Mouse (Mus musculus) E14TG2a.4 (cell line): Measurements from ENCODE around the gene Rgs13.

Experiments used
- H3K27me3 ChIP-seq: 2 replicates; pipeline ENCODE4 v1.6.1; 2014; ENCODE audit warnings: low read length, control low read depth; ENCODE audit not compliant: insufficient read depth
- H3K36me3 ChIP-seq: 2 replicates; pipeline ENCODE4 v1.6.1; 2014; ENCODE audit warnings: low read length, control low read depth; ENCODE audit not compliant: insufficient read depth
- H3K4me1 ChIP-seq: replicated peaks from 2 replicates; pipeline ENCODE4 v1.6.1; 2014; ENCODE audit warnings: low read depth, low read length, control low read depth
- H3K4me3 ChIP-seq: replicated peaks from 2 replicates; pipeline ENCODE4 v1.5.1; 2014; ENCODE audit warnings: mild to moderate bottlenecking, low read length
- H3K9me3 ChIP-seq: 2 replicates; pipeline ENCODE4 v1.6.1; 2014; ENCODE audit warnings: low read length, control low read depth
- CTCF ChIP-seq: conservative IDR thresholded peaks from 2 replicates; pipeline ENCODE4 v1.5.1; 2014; ENCODE audit warnings: low read length
- NANOG ChIP-seq: IDR thresholded peaks from 2 replicates; pipeline ENCODE4 v1.6.1; 2014; ENCODE audit warnings: borderline replicate concordance, low read length, mixed read lengths
- POU5F1 ChIP-seq: IDR thresholded peaks from 2 replicates; pipeline ENCODE4 v1.6.1; 2014; ENCODE audit warnings: low read length, borderline replicate concordance

The Rgs13 gene

GRCm38 (mm10) chr1:144139847-144140246 is 37.3 kb downstream of the Rgs13 start:
- no peaks in the 10 kb centered on the region for H3K4me1 ChIP-seq
- H3K27me3 ChIP-seq = no peaks in the 10 kb centered on the region
- H3K9me3 ChIP-seq = no peaks in the 10 kb centered on the region
- H3K4me3 ChIP-seq = no peak overlapping the region
- no peak for TF ChIP-seq CTCF
- no peak for TF ChIP-seq POU5F1
- no peak for TF ChIP-seq NANOG
- H3K36me3 ChIP-seq = no peaks in the 10 kb centered on the region

DNA sequence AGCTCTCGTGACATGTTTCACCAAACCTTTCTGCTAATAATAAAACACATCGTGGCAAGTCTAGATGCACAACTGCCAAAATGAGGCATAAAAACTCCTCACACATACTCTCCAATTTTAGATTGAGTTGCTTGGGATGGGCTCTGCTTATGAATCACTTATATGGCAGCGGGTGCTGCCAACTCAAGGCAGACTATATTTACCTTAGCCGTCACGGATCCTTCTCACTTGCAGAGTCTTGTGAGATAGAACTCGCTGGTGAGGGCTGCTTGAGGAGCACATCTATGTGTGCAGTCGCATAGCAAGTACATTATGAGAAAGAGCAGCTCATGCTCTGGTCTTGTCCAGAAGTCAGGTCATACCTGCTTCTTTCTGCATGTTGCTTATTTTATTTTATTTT is 49.2 kb downstream of the Rgs13 start:
- no peaks in the 10 kb centered on the region for H3K9me3 ChIP-seq
- H3K4me3 ChIP-seq = no peak overlapping the region

GRCm38 (mm10) chr1:144120042-144120441 is 57.1 kb downstream of the Rgs13 start:
- Histone ChIP-seq H3K9me3 (no peaks in the 10 kb centered on the region), H3K4me3 (no peak overlapping the region), H3K27me3 (no peaks in the 10 kb centered on the region), H3K4me1 (no peaks in the 10 kb centered on the region), H3K36me3 (no peaks in the 10 kb centered on the region)
- TF ChIP-seq NANOG (no peak), CTCF (no peak), POU5F1 (no peak)

More for the DNA sequence above, 49.2 kb downstream of the Rgs13 start:
- Histone ChIP-seq H3K4me1 (no peaks in the 10 kb centered on the region), H3K36me3 (no peaks in the 10 kb centered on the region), H3K27me3 (no peaks in the 10 kb centered on the region)
- TF ChIP-seq CTCF (no peak), POU5F1 (no peak), NANOG (no peak)

DNA sequence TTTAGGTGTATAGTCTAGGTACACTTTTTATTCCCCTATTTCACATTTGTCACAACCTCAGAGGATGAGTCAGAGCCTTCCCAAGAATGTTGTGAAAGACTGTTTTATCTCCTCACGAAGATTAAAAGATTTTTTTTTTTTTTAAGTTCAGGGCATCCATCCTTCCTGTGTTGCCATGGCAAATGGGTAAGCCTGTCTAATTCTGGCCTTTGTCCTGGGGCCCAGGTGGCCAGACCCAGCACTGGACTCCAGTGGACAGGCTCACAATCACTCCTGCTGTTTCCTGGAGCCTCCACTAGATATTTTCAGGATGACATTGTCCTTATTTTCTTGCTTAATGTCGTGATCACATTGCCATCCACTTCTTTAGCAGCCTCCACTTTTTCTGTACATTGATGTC is 57.7 kb downstream of the Rgs13 start:
- no peak overlapping the region for H3K4me3 ChIP-seq
- H3K36me3 ChIP-seq = no peaks in the 10 kb centered on the region
- H3K27me3 ChIP-seq = no peaks in the 10 kb centered on the region
- H3K4me1 ChIP-seq = no peaks in the 10 kb centered on the region
- no peak for TF ChIP-seq NANOG
- no peak for TF ChIP-seq CTCF
- TF ChIP-seq POU5F1 = no peak
- no peaks in the 10 kb centered on the region for H3K9me3 ChIP-seq

- no peaks in the 10 kb centered on the region for H3K36me3 ChIP-seq
- H3K27me3 ChIP-seq = no peaks in the 10 kb centered on the region
- H3K9me3 ChIP-seq = no peaks in the 10 kb centered on the region
- H3K4me3 ChIP-seq = no peak overlapping the region
- no peak for TF ChIP-seq POU5F1
- no peak for TF ChIP-seq CTCF
- TF ChIP-seq NANOG = no peak
- no peaks in the 10 kb centered on the region for H3K4me1 ChIP-seq
Observed at GRCm38 (mm10) chr1:144115848-144116727, 61.1 kb downstream of the Rgs13 start.

DNA sequence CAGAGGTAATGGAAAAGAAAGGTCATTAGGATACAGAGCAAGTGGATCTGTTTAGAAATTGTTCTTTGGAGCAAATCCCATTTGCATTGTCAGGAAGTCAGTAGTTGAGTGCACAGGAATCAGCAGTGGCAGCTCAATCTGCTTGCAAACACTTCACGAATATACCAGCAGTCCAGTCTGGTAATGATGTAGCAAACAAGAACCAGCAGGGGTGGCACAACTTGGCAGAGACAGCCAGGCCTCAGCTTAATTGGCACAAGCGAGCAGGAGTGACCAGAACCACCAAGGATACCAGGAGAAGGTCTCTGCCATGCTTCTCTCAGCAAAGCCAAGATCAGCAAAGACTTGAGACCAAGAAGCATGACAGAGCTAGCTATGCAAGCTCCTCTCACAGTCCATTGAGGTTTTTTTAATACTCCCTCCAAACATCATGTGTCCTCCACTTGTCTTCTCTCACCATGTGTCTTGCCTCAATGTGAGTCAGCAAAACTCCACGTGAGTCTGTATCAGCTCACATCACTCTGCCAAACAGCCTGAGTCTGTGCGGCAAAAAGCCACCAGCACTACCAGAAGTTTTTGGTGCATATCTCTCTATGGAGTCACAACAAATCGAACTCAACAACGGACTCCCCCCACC is 63.6 kb downstream of the Rgs13 start:
- Histone ChIP-seq H3K36me3 (no peaks in the 10 kb centered on the region), H3K4me1 (0 out of 2 replicates have a peak, but pooled peaks cover 3% of the 10 kb centered on the region), H3K4me3 (no peak overlapping the region), H3K27me3 (no peaks in the 10 kb centered on the region), H3K9me3 (no peaks in the 10 kb centered on the region)
- TF ChIP-seq CTCF (no peak), POU5F1 (no peak), NANOG (no peak)

DNA sequence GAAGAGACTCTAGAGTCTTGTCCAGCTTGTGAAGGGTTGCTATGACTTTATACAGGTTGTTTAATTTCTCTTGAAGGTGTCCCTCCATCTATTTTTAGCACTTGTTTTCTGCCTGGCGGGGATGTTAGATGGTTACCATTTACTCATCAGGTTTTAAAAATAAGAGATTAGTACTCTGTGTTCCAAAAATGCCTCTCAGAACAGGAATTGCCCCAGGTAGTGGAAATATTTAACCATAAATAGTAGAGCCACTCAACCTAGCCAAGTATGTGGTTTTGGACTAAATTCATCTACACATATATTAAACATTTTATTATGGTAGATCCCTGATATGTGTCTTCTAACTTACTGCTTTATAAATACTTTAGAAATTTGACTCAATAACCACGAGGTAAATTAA is 64.2 kb downstream of the Rgs13 start:
- H3K4me3 ChIP-seq = no peak overlapping the region
- TF ChIP-seq CTCF (no peak), NANOG (no peak), POU5F1 (no peak)

GRCm38 (mm10) chr1:144098587-144099258 is 78.4 kb downstream of the Rgs13 start:
- Histone ChIP-seq H3K4me1 (no peaks in the 10 kb centered on the region), H3K9me3 (no peaks in the 10 kb centered on the region), H3K27me3 (no peaks in the 10 kb centered on the region), H3K36me3 (no peaks in the 10 kb centered on the region), H3K4me3 (no peak overlapping the region)
- TF ChIP-seq CTCF = no peak
- no peak for TF ChIP-seq POU5F1
- TF ChIP-seq NANOG = no peak

More for the DNA sequence above, 64.2 kb downstream of the Rgs13 start:
- H3K4me1 ChIP-seq = 0 out of 2 replicates have a peak, but pooled peaks cover 3% of the 10 kb centered on the region
- no peaks in the 10 kb centered on the region for H3K9me3 ChIP-seq
- no peaks in the 10 kb centered on the region for H3K27me3 ChIP-seq
- no peaks in the 10 kb centered on the region for H3K36me3 ChIP-seq
